Mouse (Mus musculus) lung, adult 2 months (tissue): ENCODE data around the gene Ubqln4.

Experiments
- CTCF ChIP-seq: fragments of 200-500 bp; IDR thresholded peaks from 2 replicates; pipeline ENCODE4 v1.5.1; 2011; ENCODE audit warnings: mild to moderate bottlenecking, low read length, control low read depth; ENCODE audit not compliant: insufficient read depth
- POLR2A ChIP-seq: fragments of 200-500 bp; IDR thresholded peaks from 2 replicates; pipeline ENCODE4 v1.6.1; 2011; ENCODE audit warnings: low read depth, mild to moderate bottlenecking, control low read depth, low read length, borderline replicate concordance; ENCODE audit errors: extremely low read depth

DNA sequence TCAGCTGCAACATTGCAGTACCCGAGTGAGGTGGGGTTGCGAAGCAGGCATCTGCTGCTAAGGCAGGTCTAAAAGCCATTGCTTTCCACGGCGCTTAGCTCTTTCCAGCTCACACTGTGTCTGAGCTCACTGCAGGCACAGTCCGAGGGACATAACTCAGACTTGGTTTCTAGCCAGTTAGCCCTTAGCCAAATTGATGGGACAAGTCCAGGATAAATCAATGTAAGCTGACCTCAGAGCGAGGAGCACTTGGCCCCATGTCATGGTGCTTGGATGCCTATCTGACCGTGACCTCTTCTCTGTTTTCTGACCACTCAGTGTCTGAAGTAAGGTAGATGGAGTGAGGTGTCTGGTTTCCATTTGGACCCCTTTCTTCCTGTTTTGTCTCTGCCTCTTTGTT is 10.4 kb downstream of the Ubqln4 start:
- TF ChIP-seq CTCF, result no peak
- no peak for TF ChIP-seq POLR2A
